Mouse (Mus musculus) stomach, postnatal 0 days (tissue): ENCODE data around the gene Cmip. TPM values are rescaled to one million over a fixed set of nuclear protein-coding genes. Genes with fewer than 3 reads are reported as not detected.
A peak's percentile ranks its signal among the peaks of the same experiment; 100 is the strongest.

Experiments used
- ATAC-seq: fragments of 200-750 bp; cut with Nextera tagmentation; 2 replicates; pipeline ENCODE4 v1.8.0; 2017; ENCODE audit not compliant: low FRiP score, low TSS enrichment
- DNase-seq: peaks from one replicate; pipeline ENCODE4 v3.0.0-alpha.2; 2016; ENCODE audit warnings: low spot score
- H3K27ac ChIP-seq: fragments of 300-500 bp; sonication (generic); replicated peaks from 2 replicates; pipeline ENCODE4 v1.5.1; 2014; ENCODE audit warnings: mild to moderate bottlenecking, control low read depth
- H3K27me3 ChIP-seq: fragments of 300-500 bp; sonication (generic); 2 replicates; pipeline ENCODE4 v1.6.1; 2014; ENCODE audit warnings: low read length; ENCODE audit not compliant: control insufficient read depth, insufficient read depth
- H3K36me3 ChIP-seq: fragments of 300-500 bp; sonication (generic); 2 replicates; pipeline ENCODE4 v1.6.1; 2014; ENCODE audit warnings: low read length, mixed read lengths; ENCODE audit not compliant: control insufficient read depth, insufficient read depth
- H3K4me1 ChIP-seq: fragments of 300-500 bp; sonication (generic); replicated peaks from 2 replicates; pipeline ENCODE4 v1.6.1; 2014; ENCODE audit warnings: antibody characterized with exemption; ENCODE audit not compliant: control insufficient read depth, insufficient read depth
- H3K4me2 ChIP-seq: fragments of 300-500 bp; sonication (generic); replicated peaks from 2 replicates; pipeline ENCODE4 v1.6.1; 2014; ENCODE audit warnings: low read depth, mild to moderate bottlenecking, control low read depth, moderate library complexity
- H3K4me3 ChIP-seq: fragments of 300-500 bp; sonication (generic); 2 replicates; pipeline ENCODE4 v1.5.1; 2014; ENCODE audit warnings: low read depth, low read length, control low read depth
- H3K9ac ChIP-seq: fragments of 300-500 bp; sonication (generic); 2 replicates; pipeline ENCODE4 v1.6.1; 2014; ENCODE audit warnings: mild to moderate bottlenecking, low read length, control low read depth, mixed read lengths
- H3K9me3 ChIP-seq: fragments of 300-500 bp; sonication (generic); 2 replicates; pipeline ENCODE4 v1.6.1; 2016; ENCODE audit warnings: low read length; ENCODE audit not compliant: control insufficient read depth
- CTCF ChIP-seq: IDR thresholded peaks from 2 replicates; pipeline ENCODE4 v1.5.1; 2016; ENCODE audit warnings: antibody characterized with exemption, low read depth, mild to moderate bottlenecking, moderate library complexity
- EP300 ChIP-seq: optimal IDR thresholded peaks from 2 replicates; pipeline ENCODE3; 2016; ENCODE audit warnings: antibody characterized with exemption
- WGBS: fragments of 180-500 bp; shearing (Covaris S2); extraction: QIAGEN DNeasy Blood & Tissue Kit; methylation state at CpG from one replicate; pipeline ENCODE4 v1.1.7; 2014; 5-methylcytosine and 5-hydroxymethylcytosine counted together
- polyA plus RNA-seq: library from polyadenylated mRNA; unstranded; fragments of >200 nt; fragmentation: Nextera tagmentation; extraction: Ambion mirVana; gene quantifications from 2 replicates; pipeline ENCODE4 v1.2.1, GENCODE M21; 2015

Cmip gene
- polyA plus RNA-seq, 1 experiment from 2014 or later: 19.9 TPM

DNA sequence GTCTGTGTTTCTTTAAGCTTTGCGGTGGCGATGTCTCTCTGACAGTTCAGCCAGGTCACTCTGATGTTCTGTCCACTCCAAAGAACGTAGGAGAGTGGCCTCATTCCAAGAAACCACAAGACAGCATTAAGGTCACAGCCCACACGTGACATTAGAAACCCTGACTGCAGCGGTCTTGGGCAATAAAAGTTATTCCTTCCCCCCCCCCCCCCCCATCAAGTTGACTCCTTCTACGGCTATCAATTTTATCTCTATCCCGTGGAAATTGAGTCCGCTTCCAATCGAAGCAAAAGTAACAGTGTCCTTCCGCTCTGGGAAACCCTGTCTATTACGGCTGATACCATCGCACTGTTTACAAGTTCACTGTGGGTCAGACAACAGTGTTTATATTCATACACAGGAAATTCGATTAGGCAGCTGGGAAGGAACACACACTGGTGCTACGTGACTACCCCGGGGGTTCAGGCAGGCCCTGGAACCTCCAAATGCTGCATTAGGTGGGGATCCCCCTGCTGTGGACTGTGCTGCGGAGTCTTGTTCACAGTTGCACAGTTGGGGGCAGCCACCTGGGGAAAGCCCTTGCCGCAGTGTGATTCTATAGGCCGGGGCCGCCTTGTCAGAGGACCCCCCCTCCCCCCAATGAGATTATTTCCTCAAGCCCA lies 82.6 kb downstream of the Cmip start:
- TF ChIP-seq EP300 (no peak), CTCF (no peak)
- no peak for ATAC-seq
- Histone ChIP-seq H3K27me3 (no peaks in the 10 kb centered on the region), H3K4me1 (peaks cover 21% of the 10 kb centered on the region), H3K9ac (peak overlapping the region; percentile 23; the same call in 1 of the 2 replicates), H3K9me3 (no peaks in the 10 kb centered on the region), H3K4me2 (no peak overlapping the region; the same call in none of the 2 replicates), H3K4me3 (no peak overlapping the region), H3K36me3 (no peaks in the 10 kb centered on the region), H3K27ac (peak overlapping the region; percentile 78)
- 28% methylated on average over 19 of the region's 19 CpGs for WGBS
- DNase-seq: no peak

DNA sequence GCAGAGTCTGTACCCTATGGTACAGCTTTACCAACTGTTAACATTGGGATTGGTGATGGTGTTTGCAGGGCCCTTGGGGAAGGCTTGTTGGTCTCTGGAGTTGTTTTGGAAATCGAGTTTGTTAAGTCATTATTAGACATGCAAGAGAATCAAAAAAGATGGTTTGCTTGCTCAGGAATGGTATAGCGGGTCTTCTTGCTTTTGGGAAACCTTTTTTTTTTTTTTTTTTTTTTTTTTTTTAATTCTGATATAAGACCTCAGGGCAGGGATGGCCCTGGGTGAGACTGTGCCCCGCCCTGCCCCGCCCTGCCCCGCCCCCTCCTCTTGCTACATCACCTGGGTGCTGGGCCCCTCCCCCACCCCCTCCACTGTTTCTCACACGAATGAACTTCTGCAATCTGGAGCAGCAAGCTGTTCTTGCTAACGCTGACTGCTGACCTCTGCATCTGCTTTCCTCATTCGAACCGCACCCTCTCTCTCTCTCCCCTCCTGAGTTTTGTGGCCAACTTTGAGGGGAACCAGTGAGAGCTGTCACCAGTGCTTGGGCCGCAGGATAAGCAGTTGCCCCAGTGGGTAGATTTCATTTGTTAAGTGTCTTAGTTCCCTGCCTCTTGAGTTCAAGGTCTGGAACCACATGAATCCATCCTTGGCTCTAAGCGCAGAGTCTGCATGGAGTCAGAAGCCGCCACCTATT lies 83.2 kb downstream of the Cmip start:
- WGBS: 36% methylated on average over 10 of the region's 12 CpGs
- Histone ChIP-seq H3K36me3 (no peaks in the 10 kb centered on the region), H3K27me3 (no peaks in the 10 kb centered on the region), H3K27ac (peak overlapping the region; percentile 78), H3K4me2 (no peak overlapping the region; the same call in 1 of the 2 replicates), H3K9me3 (no peaks in the 10 kb centered on the region), H3K4me1 (peaks cover 18% of the 10 kb centered on the region), H3K9ac (peak overlapping the region; percentile 23; the same call in 1 of the 2 replicates), H3K4me3 (no peak overlapping the region)
- no peak for TF ChIP-seq EP300
- TF ChIP-seq CTCF: peak; percentile 19; the same call in 1 of the 2 replicates
- ATAC-seq: no peak
- DNase-seq: peak; percentile 48

DNA sequence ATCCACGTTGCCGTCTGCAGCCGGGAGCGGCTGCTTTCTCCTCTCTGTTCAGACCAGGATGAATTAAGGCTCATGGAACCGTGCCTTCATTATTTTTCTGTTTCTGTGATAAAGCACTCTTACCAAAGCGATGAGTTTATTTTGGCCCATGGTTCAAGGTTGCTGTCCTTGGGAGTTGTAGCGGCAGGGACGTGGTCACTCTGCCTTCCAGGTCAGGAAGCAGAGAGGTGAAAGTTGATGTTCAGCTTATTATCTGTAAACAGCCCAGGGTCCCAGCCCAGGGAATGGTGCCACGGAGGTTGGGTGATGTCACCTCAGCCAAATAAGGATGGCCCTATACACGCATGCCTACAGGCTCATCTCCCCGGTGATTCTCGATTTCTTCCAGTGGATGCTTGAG lies 83.9 kb downstream of the Cmip start:
- Histone ChIP-seq H3K9me3 (no peaks in the 10 kb centered on the region), H3K27ac (peak overlapping the region; percentile 30; the same call in 1 of the 2 replicates), H3K4me1 (peaks cover 16% of the 10 kb centered on the region), H3K4me3 (no peak overlapping the region), H3K27me3 (no peaks in the 10 kb centered on the region), H3K36me3 (no peaks in the 10 kb centered on the region), H3K9ac (no peak overlapping the region), H3K4me2 (no peak overlapping the region)
- DNase-seq (no peak), ATAC-seq (no peak)
- WGBS: 87% methylated on average over 12 of the region's 12 CpGs
- TF ChIP-seq CTCF (no peak), EP300 (no peak)

DNA sequence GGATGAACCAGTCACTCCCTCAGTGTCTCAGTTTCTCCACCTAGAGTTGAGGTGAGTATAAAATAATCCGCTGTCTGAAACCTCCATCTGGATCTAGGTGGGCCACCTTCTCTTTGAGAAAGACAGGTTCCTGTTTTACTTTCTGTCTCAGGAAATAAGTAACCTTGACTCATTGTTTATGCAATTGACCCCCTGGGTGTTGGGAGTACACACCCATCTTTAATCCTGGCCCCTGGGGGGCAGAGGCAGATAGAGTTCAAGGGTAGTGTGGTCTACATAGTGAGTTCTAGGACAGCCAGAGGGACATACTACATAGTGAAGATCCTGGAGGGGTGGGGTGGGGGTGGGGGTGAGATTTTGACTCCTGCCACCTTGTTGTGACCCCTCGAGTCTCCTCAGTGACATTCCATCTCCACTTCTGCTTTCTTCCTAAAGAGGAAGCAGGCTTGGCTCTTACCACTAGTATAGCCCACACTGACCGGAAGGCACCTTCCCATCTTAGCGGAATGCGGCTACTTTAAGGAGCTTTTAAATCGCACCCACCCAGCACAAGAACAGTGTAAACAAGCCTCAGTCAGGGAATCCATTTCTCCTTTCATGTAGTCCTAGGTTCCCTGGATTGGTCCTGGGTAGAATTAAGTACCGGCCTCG lies 86.0 kb downstream of the Cmip start:
- Histone ChIP-seq H3K4me2 (no peak overlapping the region), H3K4me1 (peaks cover 16% of the 10 kb centered on the region)

GRCm38 (mm10) chr8:117343484-117343883 lies 86.6 kb downstream of the Cmip start:
- H3K36me3 ChIP-seq: no peaks in the 10 kb centered on the region
- peak overlapping the region; percentile 61 for H3K27ac ChIP-seq
- H3K27me3 ChIP-seq: no peaks in the 10 kb centered on the region
- no peaks in the 10 kb centered on the region for H3K9me3 ChIP-seq
- 50% methylated on average over 10 of the region's 10 CpGs for WGBS
- no peak overlapping the region for H3K9ac ChIP-seq
- peak; percentile 24 for DNase-seq
- no peak for TF ChIP-seq CTCF
- TF ChIP-seq EP300: no peak
- no peak overlapping the region for H3K4me2 ChIP-seq
- H3K4me3 ChIP-seq: no peak overlapping the region
- peak; percentile 28; the same call in 1 of the 2 replicates for ATAC-seq
- H3K4me1 ChIP-seq: peaks cover 16% of the 10 kb centered on the region

More for the DNA sequence above, 86.0 kb downstream of the Cmip start:
- Histone ChIP-seq H3K27me3 (no peaks in the 10 kb centered on the region), H3K9me3 (no peaks in the 10 kb centered on the region), H3K27ac (peak overlapping the region; percentile 61), H3K4me3 (no peak overlapping the region), H3K9ac (no peak overlapping the region), H3K36me3 (no peaks in the 10 kb centered on the region)
- ATAC-seq (no peak), DNase-seq (no peak)
- 39% methylated on average over 8 of the region's 8 CpGs for WGBS
- TF ChIP-seq EP300 (no peak), CTCF (no peak)
